Mouse (Mus musculus) kidney, adult 2 months (tissue): Measurements from ENCODE around the gene Insig1.

ENCODE experiments used
- CTCF ChIP-seq: fragments of 200-500 bp; conservative IDR thresholded peaks from 2 replicates; pipeline ENCODE4 v1.5.1; 2011; ENCODE audit warnings: low read depth, mild to moderate bottlenecking, control low read depth, low read length, moderate library complexity, mixed read lengths; ENCODE audit not compliant: insufficient read depth, insufficient read length
- POLR2A ChIP-seq: fragments of 200-500 bp; IDR thresholded peaks from one replicate; pipeline ENCODE4 v1.6.1; 2011; ENCODE audit warnings: low read depth, low read length, control low read depth

DNA sequence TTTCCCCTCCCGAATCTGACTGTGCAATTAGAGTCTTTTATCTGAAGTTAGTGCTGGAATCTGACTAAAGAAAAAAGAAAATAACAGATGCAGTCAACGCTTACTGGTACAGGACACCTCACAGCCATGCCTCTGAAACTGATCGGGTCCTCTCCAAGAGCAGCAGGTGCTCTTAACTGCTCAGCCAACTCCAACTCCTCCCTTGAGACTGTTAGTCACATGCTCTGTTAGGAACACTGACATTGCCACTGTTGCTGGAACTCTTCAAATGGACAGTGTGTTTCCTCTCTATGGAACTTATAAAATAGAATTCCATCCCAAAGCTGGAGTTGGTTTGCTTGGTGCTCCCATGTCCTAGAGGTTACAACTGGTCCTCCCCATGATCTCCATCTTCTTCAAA is 14.3 kb upstream of the Insig1 start:
- TF ChIP-seq CTCF (no peak), POLR2A (no peak)
